Mouse (Mus musculus): ENCODE results near the gene Gm42742. TPM values are rescaled to one million over a fixed set of nuclear protein-coding genes. Genes with fewer than 3 reads are reported as not detected.

Gene Gm42742
- total RNA-seq, 2 experiments from 2014 or later: 51.0 to 57.8 TPM

- DNase-seq (ENCODE audit: extremely low spot score in 1 of 2, low spot score in 1 of 2): peak; percentile 64 to 67
These were observed 12.5 kb downstream of the Gm42742 start for GRCm38 (mm10) chr7:127008239-127009019.

GRCm38 (mm10) chr7:127007313-127008024 is 13.4 kb downstream of the Gm42742 start:
- no peak for DNase-seq (ENCODE audit: extremely low spot score in 1 of 2, low spot score in 1 of 2)

DNA sequence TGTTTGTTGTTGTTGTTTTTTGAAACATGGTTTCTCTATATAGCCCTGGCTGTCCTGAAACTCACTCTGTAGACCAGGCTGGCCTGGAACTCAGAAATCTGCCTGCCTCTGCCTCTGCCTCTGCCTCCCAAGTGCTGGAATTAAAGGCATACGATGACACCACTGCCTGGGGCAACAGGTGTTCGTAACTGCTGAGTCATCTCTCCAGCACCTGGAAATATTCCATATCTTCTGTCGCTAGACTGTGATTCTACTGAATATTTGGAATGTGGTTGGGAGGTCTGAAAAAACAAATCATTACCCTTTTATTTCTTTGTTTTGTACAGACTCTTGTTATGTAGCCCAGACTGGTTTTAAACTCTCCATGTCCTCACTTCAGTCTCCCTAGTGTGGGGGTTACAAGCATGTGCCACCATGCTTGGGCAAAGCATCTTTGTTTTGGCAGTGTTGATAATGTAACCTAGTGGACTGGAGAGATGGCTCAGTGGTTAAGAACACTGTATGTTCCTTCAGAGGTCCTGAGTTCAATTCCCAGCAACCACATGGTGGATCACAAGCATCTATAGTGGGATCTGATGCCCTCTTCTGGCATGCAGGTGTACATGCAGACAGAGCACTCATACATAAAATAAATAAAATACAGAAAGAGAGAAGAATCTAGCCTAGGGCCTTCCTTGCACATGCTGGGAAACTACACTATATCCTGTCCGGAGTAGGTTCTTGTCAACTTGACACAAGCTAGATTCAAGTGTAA is 16.6 kb downstream of the Gm42742 start:
- no peak for DNase-seq (ENCODE audit: extremely low spot score in 1 of 2, low spot score in 1 of 2)

DNA sequence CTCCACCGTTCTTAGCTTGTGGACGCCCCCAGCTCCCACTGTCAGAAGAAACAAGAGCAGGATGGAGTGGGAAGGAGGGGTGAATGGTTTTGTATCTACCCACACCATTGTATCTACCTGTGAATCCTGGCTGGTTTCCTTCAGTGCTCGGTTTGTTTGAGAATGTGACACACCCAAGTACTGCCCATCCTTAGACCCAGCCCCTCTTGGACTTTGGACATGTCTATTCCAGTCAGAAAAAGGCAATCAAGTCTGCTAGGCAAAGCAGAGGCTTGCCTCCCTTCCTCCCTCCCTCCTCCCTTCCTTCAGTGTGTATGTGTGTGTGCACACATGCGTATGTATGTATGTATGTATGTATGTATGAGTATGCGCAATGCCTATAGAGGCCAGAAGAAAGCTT is 17.3 kb downstream of the Gm42742 start:
- no peak for DNase-seq (ENCODE audit: extremely low spot score in 1 of 2, low spot score in 1 of 2)

- DNase-seq (ENCODE audit: extremely low spot score in 1 of 2, low spot score in 1 of 2): no peak
These were observed 21.3 kb downstream of the Gm42742 start for GRCm38 (mm10) chr7:126999568-126999967.

DNA sequence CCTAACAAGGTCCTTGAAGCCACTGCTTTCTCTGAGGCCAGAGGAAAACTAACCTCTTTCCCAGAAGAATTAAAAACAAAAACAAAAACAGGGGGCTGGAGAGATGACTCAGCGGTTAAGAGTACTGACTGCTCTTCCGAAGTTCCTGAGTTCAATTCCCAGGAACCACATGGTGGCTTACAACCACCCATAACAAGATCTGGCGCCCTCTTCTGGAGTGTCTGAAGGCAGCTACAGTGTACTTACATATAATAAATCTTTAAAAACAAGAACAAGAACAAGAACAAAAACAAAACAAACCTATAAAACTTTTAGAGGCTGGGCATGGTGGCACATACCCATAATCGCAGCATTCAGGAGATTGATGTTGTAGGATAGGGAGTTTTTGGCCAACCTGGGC is 24.4 kb downstream of the Gm42742 start:
- no peak for DNase-seq (ENCODE audit: extremely low spot score in 1 of 2, low spot score in 1 of 2)

DNA sequence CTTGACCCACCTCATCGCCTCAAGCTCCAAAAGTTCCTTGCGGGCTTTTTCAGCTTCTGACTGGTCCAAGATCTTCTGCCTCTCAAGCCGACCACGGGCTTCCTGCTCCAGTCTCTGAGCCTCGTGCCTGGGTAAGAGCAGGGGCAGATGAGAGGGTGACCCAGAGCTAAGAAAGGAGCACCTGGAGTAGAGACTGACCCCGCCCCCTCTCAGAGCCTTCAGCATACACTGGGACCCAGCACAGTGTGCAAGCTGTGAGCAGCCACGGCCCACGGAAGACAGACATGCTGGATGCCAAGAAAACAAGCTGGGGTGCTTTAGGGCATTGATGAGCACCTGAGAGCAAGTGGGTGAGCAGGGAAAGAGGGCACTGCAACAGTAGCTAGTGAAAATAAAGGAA is 32.1 kb downstream of the Gm42742 start:
- no peak for DNase-seq (ENCODE audit: extremely low spot score in 1 of 2, low spot score in 1 of 2)

DNA sequence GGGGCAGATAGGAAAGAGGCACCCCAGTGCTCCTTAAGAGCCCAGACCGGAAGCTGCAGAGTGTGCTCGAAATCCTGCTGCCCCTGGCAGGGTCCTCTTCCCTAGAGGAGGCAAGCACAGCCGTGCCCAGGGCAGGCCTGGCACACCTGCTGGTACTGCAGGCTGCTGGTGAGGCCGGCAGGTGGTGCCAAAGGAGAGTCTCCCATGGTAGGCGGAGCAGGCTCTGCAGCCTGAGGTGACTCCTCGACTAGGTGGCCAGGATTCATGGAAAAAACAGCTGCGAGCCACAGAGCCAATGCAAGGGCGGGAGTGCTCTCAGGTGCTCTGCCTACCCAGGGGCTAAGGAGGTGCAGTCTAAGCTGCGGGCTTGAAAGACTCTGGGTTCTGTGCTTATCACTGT is 34.6 kb downstream of the Gm42742 start:
- DNase-seq (ENCODE audit: extremely low spot score in 1 of 2, low spot score in 1 of 2): no peak

DNA sequence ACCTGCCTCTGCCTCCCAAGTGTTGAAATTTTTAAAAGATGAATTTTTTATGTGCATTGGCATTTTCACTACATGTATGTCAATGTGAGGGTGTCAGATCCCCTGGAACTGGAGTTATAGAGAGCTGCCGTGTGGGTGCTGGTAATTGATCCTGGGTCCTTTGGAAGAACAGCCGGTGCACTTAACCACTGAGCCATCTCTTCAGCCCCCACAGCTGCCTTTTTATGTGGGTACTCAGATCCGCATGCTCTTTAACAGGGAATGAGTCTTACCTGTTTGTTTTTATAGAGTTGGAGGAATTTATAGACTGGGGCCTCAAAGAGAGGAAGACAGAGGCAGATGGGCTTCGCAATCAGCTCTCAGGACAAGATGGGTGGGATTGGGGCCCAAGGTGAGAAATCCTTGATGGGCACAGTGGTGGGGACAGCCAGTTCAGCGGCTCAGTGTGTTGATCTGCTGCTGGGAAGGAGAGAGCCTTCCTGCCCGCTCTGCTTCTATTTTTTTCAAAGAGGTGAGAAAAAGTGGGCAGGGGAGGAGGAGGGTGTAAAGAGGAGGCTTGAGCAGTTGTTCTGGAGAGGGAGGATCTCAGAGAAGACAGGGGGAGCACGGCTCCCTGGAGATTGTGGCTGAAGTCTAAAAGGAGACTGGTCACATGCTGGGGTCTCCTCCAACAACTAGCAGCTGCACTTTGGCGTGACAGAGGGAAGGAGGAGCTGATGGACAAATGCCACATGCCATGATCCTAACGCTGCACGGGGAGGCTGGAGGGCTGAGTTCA is 36.0 kb downstream of the Gm42742 start:
- DNase-seq (ENCODE audit: extremely low spot score in 1 of 2, low spot score in 1 of 2): no peak

- no peak for DNase-seq (ENCODE audit: extremely low spot score in 1 of 2, low spot score in 1 of 2)
These were observed 37.8 kb downstream of the Gm42742 start for GRCm38 (mm10) chr7:126983113-126983512.

DNA sequence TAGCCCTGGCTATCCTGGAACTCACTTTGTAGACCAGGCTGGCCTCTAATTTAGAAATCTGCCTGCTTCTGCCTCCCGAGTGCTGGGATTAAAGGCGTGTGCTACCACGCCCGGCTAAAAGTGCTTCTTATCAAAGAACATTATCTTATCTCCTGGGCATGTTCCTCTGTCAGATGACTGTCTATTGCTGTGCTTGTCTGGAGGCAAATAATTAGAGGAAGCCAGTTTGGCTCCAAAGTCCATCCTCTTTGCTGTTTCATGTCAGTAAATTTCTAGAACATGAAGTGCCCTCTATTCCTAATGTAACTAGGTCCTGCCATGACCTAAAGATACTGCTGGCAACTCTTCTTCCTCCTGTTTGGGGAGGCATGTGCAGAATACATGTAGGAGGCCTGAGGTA is 38.8 kb downstream of the Gm42742 start:
- DNase-seq (ENCODE audit: extremely low spot score in 1 of 2, low spot score in 1 of 2): no peak

GRCm38 (mm10) chr7:126981601-126982000 is 39.3 kb downstream of the Gm42742 start:
- DNase-seq (ENCODE audit: extremely low spot score in 1 of 2, low spot score in 1 of 2): no peak

- no peak for DNase-seq (ENCODE audit: extremely low spot score in 1 of 2, low spot score in 1 of 2)
These were observed 42.1 kb downstream of the Gm42742 start for GRCm38 (mm10) chr7:126978841-126979240.

GRCm38 (mm10) chr7:126976878-126977459 is 43.9 kb downstream of the Gm42742 start:
- no peak for DNase-seq (ENCODE audit: extremely low spot score in 1 of 2, low spot score in 1 of 2)

- peak; percentile 95 to 100 for DNase-seq (ENCODE audit: extremely low spot score in 1 of 2, low spot score in 1 of 2)
These were observed 44.7 kb downstream of the Gm42742 start, which contains the start of gene Cdiptos for GRCm38 (mm10) chr7:126975950-126976866. Cdiptos (minus strand) TSS chr7:126976098.

DNA sequence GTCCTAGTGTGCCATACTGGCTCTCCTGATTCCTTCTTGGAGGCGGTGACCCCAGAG is 45.2 kb downstream of the Gm42742 start, which contains the start of gene Cdipt:
Cdipt (plus strand) TSS at position 22 of the 57 bp plus-strand sequence.
- no peak for DNase-seq (ENCODE audit: extremely low spot score in 1 of 2, low spot score in 1 of 2)

- DNase-seq (ENCODE audit: extremely low spot score in 1 of 2, low spot score in 1 of 2): no peak
These were observed 45.4 kb downstream of the Gm42742 start for GRCm38 (mm10) chr7:126975493-126975892.

- no peak for DNase-seq (ENCODE audit: extremely low spot score in 1 of 2, low spot score in 1 of 2)
These were observed 53.5 kb downstream of the Gm42742 start for GRCm38 (mm10) chr7:126967361-126967760.

DNA sequence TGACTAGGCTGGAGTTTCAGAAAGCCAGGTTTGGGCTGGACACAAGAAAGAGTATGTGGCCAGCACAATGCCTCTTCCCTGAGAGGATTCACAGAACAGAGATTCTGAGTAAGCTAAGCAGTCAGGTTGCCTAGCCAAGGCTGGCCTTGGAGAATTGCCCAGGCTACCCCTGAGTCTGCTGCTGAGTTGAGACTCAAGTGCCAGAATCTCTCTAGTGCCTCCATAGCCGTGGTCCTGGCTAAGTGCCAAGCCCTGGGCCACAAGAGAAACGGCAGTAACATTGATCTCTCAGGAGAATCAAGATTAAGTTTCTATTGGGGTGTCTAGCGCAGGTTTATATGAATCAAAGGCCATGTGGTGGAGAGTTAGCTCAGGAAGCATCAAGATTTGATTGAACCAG is 55.3 kb downstream of the Gm42742 start:
- DNase-seq (ENCODE audit: extremely low spot score in 1 of 2, low spot score in 1 of 2): no peak
